Mouse (Mus musculus) heart, adult 2 months (tissue): ENCODE measurements around the gene Sycp2.

Experiments used
- CTCF ChIP-seq: fragments of 200-600 bp; IDR thresholded peaks from 2 replicates; pipeline ENCODE4 v1.8.1; 2022; ENCODE audit warnings: antibody characterized with exemption, mild to moderate bottlenecking, moderate library complexity
- POLR2A ChIP-seq: fragments of 200-500 bp; IDR thresholded peaks from 2 replicates; pipeline ENCODE4 v1.6.1; 2011; ENCODE audit warnings: mild to moderate bottlenecking, low read depth, low read length, control low read depth; ENCODE audit not compliant: insufficient read depth

- TF ChIP-seq CTCF: no peak
- TF ChIP-seq POLR2A: no peak
Measured at GRCm38 (mm10) chr2:178409024-178409423, 1.5 kb upstream of the Sycp2 start.
